Mouse (Mus musculus) kidney, adult 18-20 months (tissue): Measurements from ENCODE around the gene Lin28b.
"Not testable (repeated sequence)": the region's sequence is repeated elsewhere in the genome, so short reads cannot be mapped to it uniquely, and the experiment has no call there.

Experiments
- DNase-seq: peaks from one replicate; pipeline ENCODE4 v3.0.0; 2021

The Lin28b gene

DNA sequence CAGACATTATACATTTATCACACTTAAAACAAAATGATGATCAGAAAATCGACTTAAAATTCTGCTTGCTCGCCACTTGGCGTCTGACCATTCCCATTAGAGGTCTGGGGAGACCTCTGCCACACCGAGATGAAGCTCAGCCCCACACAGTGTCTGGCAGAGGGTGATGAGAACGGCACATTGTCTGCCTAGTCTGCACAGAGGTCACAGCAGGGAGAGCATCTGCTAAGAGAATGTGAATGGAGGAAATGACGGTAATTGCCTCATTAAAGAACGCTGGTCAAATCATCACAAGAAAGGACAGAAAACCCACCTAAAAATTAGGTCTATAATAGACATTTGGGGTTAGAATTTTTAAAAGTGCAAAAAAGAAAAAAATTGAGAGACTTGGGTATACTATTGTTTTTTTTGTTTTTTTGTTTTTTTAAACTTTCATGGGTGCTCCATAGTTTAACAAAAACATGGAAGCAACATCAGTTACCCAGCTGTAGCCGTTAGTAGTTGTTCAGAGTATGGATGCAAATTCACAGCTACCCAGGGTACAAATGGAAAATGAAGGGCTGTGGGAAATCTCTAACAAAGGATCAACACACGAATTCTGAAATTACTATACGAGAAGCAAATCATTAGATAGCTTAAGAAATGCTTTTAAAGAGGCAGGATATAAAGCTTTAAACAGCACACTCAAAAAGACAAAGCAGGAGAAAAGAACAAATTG lies 75.4 kb downstream of the Lin28b start:
- DNase-seq = no peak

GRCm38 (mm10) chr10:45399702-45400243 lies 86.4 kb downstream of the Lin28b start:
- no peak for DNase-seq

GRCm38 (mm10) chr10:45398211-45398610 lies 88.0 kb downstream of the Lin28b start:
- no peak for DNase-seq

DNA sequence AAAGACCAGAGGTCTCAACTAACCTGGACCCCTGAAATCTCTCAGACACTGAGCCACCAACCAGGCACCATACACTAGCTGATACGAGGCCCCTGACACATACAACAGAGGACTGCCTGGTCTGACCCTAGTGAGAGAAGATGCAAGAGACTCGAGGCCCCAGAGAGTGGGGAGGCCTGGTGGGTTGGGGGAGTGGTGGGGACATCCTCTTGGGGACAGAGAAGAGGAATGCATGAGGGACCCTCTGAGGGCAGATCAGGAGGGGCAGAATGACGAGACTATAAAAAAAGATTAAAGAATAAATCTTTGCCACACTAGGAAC lies 103.6 kb downstream of the Lin28b start:
- DNase-seq = no peak

GRCm38 (mm10) chr10:45381937-45382636 lies 104.1 kb downstream of the Lin28b start:
- DNase-seq = no peak

DNA sequence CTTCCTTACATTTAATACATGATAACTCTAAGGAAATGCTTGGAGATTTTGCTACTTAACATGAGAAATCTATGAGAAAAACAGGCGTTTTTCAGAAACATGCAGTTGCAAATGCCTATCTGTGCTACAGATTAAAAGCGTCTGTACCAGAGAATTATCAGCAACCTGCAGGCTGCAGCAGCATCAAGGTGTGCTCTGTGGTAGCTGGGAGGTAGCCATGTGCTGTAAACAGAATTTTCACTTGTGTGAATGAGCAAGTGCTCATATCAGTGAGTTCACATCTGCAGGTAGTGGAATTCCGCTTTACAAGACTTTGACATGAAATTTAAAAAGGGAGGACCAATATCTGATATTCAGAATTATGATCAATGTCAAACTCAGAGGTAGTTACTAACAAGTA lies 107.9 kb downstream of the Lin28b start:
- no peak for DNase-seq

GRCm38 (mm10) chr10:45372994-45373692 lies 113.1 kb downstream of the Lin28b start:
- DNase-seq = peak; percentile 53

- DNase-seq = no peak
Measured at GRCm38 (mm10) chr10:45370545-45370944, 115.7 kb downstream of the Lin28b start.

GRCm38 (mm10) chr10:45369639-45370038 lies 116.6 kb downstream of the Lin28b start:
- no peak for DNase-seq

DNA sequence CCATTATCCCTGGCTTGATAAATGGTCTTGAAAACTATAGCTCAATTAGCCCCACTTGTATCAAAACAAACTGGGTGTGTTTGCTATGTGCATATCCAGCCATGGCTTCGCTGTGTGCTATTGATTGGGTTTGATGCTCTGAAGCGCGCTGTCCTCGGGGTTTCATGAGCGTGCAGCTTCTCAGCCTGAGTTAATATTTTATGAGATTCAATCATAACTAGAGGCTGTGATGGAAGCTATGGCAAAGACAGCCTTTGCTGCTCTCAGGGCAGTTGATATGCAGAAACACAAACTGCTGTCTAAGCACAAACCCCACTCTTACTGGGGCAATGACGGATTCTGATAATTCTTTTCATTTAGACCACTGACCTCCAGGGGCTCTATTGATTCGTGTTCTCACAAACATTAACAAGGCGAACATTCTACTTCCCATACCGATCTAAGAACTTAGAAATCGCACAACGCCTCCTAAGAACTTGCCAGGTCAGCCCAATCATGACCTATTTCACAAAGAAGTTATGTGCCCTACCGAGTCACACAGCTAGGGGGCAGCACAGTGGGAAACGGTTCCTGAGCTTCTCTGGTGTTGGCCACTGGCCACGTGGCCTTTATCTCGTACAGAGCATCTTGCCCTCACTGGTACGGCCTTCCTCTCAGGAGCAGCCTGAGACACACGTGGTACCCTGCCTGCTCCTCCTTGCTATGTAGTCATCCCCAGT lies 119.0 kb downstream of the Lin28b start:
- no peak for DNase-seq

DNA sequence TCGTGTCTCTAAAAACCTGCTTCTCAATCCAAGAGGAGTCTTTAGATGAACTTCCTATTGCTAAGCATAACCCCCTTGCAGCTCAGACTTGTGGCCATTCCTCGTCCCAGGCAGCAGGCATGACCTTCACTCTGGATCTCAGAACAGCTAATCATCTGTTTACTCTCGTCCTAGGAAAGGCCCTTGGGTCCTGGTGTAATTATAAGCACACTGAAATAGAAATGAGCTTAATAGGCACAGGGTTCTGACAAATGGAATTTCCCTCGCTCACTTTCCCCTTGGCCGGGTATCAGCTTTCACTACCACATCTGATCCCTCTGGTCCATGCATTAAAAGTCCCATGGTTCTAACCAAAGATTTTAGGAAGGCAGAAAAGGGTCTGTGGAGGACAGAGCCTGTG lies 122.8 kb downstream of the Lin28b start:
- DNase-seq = no peak

- DNase-seq = no peak
Measured at GRCm38 (mm10) chr10:45356091-45356490, 130.1 kb downstream of the Lin28b start.

DNA sequence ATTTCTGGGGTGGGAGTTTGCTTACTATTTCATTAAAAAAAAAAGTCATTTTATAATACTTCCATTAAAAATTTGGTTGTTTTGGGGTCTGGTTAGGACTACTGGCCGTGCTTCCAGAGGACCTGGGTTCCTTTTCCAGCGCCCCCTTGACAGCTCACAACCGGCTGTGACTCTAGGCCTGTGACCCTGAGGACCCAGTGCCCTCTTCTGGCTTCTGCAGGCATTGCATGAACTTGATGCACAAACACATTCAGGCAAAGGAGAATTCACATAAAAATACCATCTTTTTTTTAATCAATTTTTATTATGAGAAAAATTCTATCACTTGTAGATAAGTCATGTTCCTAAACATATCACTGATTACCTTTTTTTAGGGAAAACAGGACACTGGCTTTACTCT lies 138.1 kb downstream of the Lin28b start:
- DNase-seq = not testable (repeated sequence)

- DNase-seq = no peak
Measured at GRCm38 (mm10) chr10:45345217-45345616, 141.0 kb downstream of the Lin28b start.

DNA sequence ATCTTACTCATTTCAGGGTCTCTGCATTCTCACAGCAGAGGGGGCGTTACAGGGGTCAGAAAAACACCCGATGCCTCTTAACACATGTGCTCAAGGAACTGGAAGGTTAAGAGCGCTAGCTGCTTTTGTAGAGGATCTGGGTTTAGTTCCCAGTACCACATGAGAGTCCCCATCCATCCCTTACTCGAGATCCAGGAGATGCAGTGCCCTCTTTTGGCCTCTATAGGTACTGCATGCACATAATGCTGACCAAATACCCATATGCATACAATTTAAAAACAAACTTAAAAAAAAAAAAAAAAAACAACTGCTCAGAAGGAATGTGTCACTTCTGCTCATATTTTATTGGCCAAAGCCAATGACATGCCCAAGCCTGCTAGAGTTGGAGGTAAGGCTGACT lies 141.8 kb downstream of the Lin28b start:
- DNase-seq = no peak

DNA sequence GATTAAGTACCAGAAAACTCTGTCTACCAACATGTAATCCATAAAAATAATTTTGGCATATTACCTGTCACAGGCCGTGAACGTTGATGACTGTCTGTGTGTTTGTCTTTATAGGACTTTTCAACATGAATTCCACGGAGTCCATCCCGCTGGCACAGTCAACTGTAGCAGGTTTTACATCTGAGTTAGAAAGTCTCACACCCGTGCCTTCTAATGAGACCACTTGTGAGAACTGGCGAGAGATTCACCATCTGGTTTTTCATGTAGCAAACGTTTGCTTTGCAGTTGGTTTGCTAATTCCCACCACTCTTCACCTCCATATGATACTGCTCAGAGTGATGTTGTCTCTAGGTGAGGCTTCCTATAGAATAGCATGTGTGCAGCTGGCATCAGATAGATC lies 147.1 kb downstream of the Lin28b start:
- no peak for DNase-seq

- no peak for DNase-seq
Measured at GRCm38 (mm10) chr10:45335434-45336422, 150.5 kb downstream of the Lin28b start, which contains the start of gene Bves. Gene Bves, plus strand, starts transcription at chr10:45335772.

GRCm38 (mm10) chr10:45334925-45335324 lies 151.3 kb downstream of the Lin28b start:
- no peak for DNase-seq

- DNase-seq = no peak
Measured at GRCm38 (mm10) chr10:45328196-45329000, 157.8 kb downstream of the Lin28b start.
